Mouse (Mus musculus) activated CD4-positive, CD25-positive, alpha-beta regulatory T cell, adult 4 months (primary cell): ENCODE results near the gene Poc1a. TPM values are rescaled to one million over a fixed set of nuclear protein-coding genes. Genes with fewer than 3 reads are reported as not detected.
A peak's percentile ranks its signal among the peaks of the same experiment; 100 is the strongest.

Source experiments
- ATAC-seq: one replicate; pipeline ENCODE4 v1.8.0; 2017
- polyA plus RNA-seq, 2 experiments: library from polyadenylated mRNA; unstranded; fragments of 100-300 nt; shearing (Covaris generic); gene quantifications; one replicate each; pipeline ENCODE4 v1.2.1; 2017

Gene Poc1a
- polyA plus RNA-seq, 2 experiments from 2014 or later, result 7.9 to 13.5 TPM

- ATAC-seq, result no peak
Measured at GRCm38 (mm10) chr9:106265358-106266075, 15.3 kb upstream of the Poc1a start.

- ATAC-seq, result no peak
Measured at GRCm38 (mm10) chr9:106266936-106267657, 13.8 kb upstream of the Poc1a start.

GRCm38 (mm10) chr9:106268421-106268820, 12.4 kb upstream of the Poc1a start:
- no peak for ATAC-seq

- ATAC-seq, result no peak
Measured at GRCm38 (mm10) chr9:106269076-106269788, 11.6 kb upstream of the Poc1a start.

GRCm38 (mm10) chr9:106269879-106270278, 11.0 kb upstream of the Poc1a start:
- ATAC-seq, result no peak

- ATAC-seq, result no peak
Measured at GRCm38 (mm10) chr9:106270656-106271055, 10.2 kb upstream of the Poc1a start.

GRCm38 (mm10) chr9:106272288-106272687, 8.6 kb upstream of the Poc1a start:
- no peak for ATAC-seq

- no peak for ATAC-seq
Measured at GRCm38 (mm10) chr9:106273276-106273675, 7.6 kb upstream of the Poc1a start.

- ATAC-seq, result no peak
Measured at GRCm38 (mm10) chr9:106273791-106274190, 7.1 kb upstream of the Poc1a start.

- peak; percentile 68 for ATAC-seq
Measured at GRCm38 (mm10) chr9:106274652-106275180, 6.1 kb upstream of the Poc1a start.

- ATAC-seq, result no peak
Measured at GRCm38 (mm10) chr9:106275806-106276205, 5.1 kb upstream of the Poc1a start.

- ATAC-seq, result peak; percentile 7
Measured at GRCm38 (mm10) chr9:106280386-106280785, 475 bp upstream of the Poc1a start.

- ATAC-seq, result no peak
Measured at GRCm38 (mm10) chr9:106282024-106282423, 1.2 kb downstream of the Poc1a start.

GRCm38 (mm10) chr9:106287165-106287564, 6.3 kb downstream of the Poc1a start:
- no peak for ATAC-seq

- ATAC-seq, result peak; percentile 52
Measured at GRCm38 (mm10) chr9:106288864-106289263, 8.0 kb downstream of the Poc1a start.

- ATAC-seq, result no peak
Measured at GRCm38 (mm10) chr9:106289841-106290240, 9.0 kb downstream of the Poc1a start.

GRCm38 (mm10) chr9:106290636-106291122, 9.8 kb downstream of the Poc1a start:
- no peak for ATAC-seq

GRCm38 (mm10) chr9:106293569-106294156, 12.8 kb downstream of the Poc1a start:
- no peak for ATAC-seq

- ATAC-seq, result no peak
Measured at GRCm38 (mm10) chr9:106296637-106297174, 15.8 kb downstream of the Poc1a start.

GRCm38 (mm10) chr9:106300176-106300803, 19.4 kb downstream of the Poc1a start:
- ATAC-seq, result no peak

GRCm38 (mm10) chr9:106300949-106301348, 20.1 kb downstream of the Poc1a start:
- no peak for ATAC-seq
